Mouse (Mus musculus) ES-E14 (cell line): ENCODE measurements around the gene Aoah.

ENCODE experiments used
- CHD2 ChIP-seq: IDR thresholded peaks from 2 replicates; pipeline ENCODE4 v1.6.1; 2014; ENCODE audit warnings: mild to moderate bottlenecking, low read depth, low read length, inconsistent platforms
- HCFC1 ChIP-seq: IDR thresholded peaks from 2 replicates; pipeline ENCODE4 v1.6.1; 2012; ENCODE audit warnings: low read length, inconsistent platforms, borderline replicate concordance; ENCODE audit not compliant: insufficient read depth
- MAFK ChIP-seq: IDR thresholded peaks from 2 replicates; pipeline ENCODE4 v1.6.1; 2014; ENCODE audit warnings: mild to moderate bottlenecking, low read depth, low read length, inconsistent platforms; ENCODE audit not compliant: insufficient read depth
- ZC3H11A ChIP-seq: IDR thresholded peaks from 2 replicates; pipeline ENCODE4 v1.6.1; 2012; ENCODE audit warnings: low read depth, mild to moderate bottlenecking, inconsistent platforms, low read length, borderline replicate concordance
- ZNF384 ChIP-seq: IDR thresholded peaks from 2 replicates; pipeline ENCODE4 v1.6.1; 2012; ENCODE audit warnings: low read depth, low read length, inconsistent platforms

DNA sequence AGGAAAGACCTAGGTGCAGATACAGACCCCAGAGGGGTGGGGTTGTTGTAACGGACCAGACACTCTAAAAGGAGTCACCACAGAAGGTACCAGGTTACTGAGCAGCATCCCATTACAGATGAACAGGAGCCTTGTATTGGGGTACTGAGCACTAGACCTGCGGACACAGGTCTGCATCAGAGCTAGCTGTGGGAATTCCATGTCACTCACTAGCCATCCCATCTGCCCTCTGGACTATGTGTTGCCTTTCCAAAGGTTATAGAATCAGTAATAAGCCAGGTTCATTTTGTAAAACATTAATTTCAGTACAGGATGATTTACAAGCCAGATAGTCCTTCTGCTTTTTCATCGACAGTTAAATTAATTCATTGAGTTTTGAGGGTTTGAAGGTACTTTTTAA is 2.7 kb downstream of the Aoah start:
- TF ChIP-seq ZNF384 (no peak), ZC3H11A (no peak), HCFC1 (no peak), MAFK (no peak), CHD2 (no peak)
